Mouse (Mus musculus) embryonic fibroblast, embryonic 13.5 days (primary cell): ENCODE results near the gene C2cd4a.

Source experiments
- CTCF ChIP-seq: IDR thresholded peaks from 2 replicates; pipeline ENCODE4 v1.5.1; 2011; ENCODE audit warnings: mild to moderate bottlenecking, control low read depth, low read length, moderate library complexity, borderline replicate concordance; ENCODE audit not compliant: insufficient read depth
- POLR2A ChIP-seq: IDR thresholded peaks from 2 replicates; pipeline ENCODE4 v1.6.1; 2011; ENCODE audit warnings: low read depth, mild to moderate bottlenecking, control low read depth, low read length, moderate library complexity

DNA sequence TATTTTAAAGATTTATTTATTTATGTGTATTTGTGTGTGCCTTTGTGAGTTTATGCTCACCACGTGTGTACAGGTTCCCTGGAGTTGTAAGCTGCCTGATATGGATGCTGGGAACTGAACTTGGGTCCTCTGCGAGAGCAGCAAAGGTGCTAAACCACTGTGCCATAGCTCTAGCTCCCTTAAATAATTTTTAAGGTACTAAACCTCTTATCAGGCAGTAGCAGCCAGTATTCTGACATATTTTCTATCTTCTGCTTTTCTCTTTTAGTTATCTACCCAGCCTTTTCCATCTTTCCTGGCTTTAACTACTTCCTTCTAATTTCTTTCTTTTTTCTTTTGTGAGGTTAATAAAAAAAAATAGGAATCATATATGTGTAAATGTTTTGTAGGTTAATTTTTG is 28.1 kb upstream of the C2cd4a start:
- TF ChIP-seq CTCF (no peak), POLR2A (no peak)
